Mouse (Mus musculus) layer of hippocampus, adult 2 months (tissue): Measurements from ENCODE around the gene Trmt6. TPM values are rescaled to one million over a fixed set of nuclear protein-coding genes. Genes with fewer than 3 reads are reported as not detected.

Experiments
- DNase-seq, 2 experiments: peaks; one replicate each; pipeline ENCODE4 v3.0.0; 2022; ENCODE audit warnings: low spot score in 2 of 2
- H3K27ac ChIP-seq: fragments of 200-600 bp; 2 replicates; pipeline ENCODE4 v1.8.1; 2022
- H3K4me3 ChIP-seq: fragments of 200-600 bp; 2 replicates; pipeline ENCODE4 v1.8.1; 2022; ENCODE audit warnings: mild to moderate bottlenecking
- CTCF ChIP-seq: fragments of 200-600 bp; conservative IDR thresholded peaks from 2 replicates; pipeline ENCODE4 v1.8.1; 2022; ENCODE audit warnings: antibody characterized with exemption, mild to moderate bottlenecking, moderate library complexity
- long read RNA-seq, 2 experiments: library from polyadenylated mRNA; stranded (forward); transcript quantifications; one replicate each; pipeline ENCODE4 v2.0.0; 2021; ENCODE audit warnings: borderline mapping rate in 2 of 2
- total RNA-seq, 2 experiments: library from RNA; stranded (reverse); gene quantifications; 2 replicates each; pipeline ENCODE4 v1.2.3; 2021

Gene Trmt6
- 10 to 100 TPM; 28.8 to 30.9 TPM for total RNA-seq
- long read RNA-seq, experiment 1, transcript Trmt6-201 (11 exons, 2,828 nt), result major isoform, 17 of 26 reads
- long read RNA-seq, experiment 1, partial matches to known transcripts, result 2 of 26 reads
- long read RNA-seq, experiment 1, other reads (novel, unspliced or antisense), result 6 of 26 reads
- long read RNA-seq, experiment 2, transcript Trmt6-201 (11 exons, 2,828 nt), result major isoform, 33 of 51 reads
- long read RNA-seq, experiment 2, partial matches to known transcripts, result 5 of 51 reads
- long read RNA-seq, experiment 2, other reads (novel, unspliced or antisense), result 13 of 51 reads

DNA sequence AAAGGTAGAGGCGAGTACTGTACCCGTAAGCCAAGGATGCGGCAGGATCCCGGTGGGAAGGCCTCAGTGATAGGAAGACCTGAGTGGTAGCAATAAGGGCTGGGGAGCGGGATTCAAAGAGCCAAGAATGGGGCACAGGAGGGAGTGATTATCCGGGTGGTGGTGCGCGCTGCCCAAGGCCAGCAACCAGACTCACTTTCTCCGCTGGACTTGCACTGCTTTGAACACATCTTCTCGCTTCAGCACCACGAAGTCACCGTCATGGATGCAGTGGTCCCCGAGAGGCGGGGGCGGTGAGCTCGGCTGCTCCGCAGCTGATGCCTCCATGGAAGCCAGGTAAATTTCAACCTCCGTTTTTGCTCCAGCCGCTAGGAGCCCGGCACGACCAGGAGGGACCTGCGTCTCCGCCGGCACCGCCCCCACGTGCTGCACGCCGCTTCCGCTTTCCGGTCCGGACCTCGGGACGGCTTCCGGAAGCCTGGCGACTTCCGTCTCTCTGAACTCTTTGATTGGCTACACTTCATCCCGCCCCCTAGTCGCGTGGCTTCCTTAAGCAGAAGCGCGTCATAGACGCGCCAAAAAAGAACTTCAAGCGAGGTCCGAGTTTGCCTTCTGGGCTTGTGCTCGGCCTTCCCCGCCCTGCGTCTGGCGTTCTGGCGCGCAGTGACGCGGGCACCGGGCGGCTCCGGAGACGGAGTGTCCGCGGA, at the start of gene Trmt6, which contains the start of gene Mcm8:
Trmt6 (minus strand) TSS at position 448 of the 707 bp plus-strand sequence.
Mcm8 (plus strand) TSS at position 534 of the 707 bp plus-strand sequence.
- H3K4me3 ChIP-seq, result peak within 1 kb of the TSS; percentile 98
- peak within 1 kb of the TSS; percentile 63 for H3K27ac ChIP-seq
- peak; percentile 66 for TF ChIP-seq CTCF
- DNase-seq, result peak; percentile 87 to 92

DNA sequence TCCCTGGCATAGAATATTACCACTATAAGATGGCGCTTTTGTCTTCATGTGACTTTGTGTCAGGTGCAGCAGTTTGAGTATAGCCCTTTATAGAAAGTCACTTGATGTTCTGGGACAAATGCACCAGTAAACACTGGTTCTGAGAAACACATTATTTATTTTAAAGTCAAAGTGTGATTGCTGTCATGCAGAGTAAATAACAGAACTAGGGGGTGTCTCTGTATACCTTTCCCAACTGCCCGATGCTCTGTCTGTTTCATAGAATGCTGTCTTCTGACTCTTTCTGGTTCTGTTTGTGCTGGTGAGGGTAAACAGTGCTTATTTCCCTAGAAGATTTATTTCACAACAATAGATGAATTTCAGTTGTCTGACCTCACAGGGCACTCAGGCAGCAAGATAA, 47.5 kb upstream of the Trmt6 start:
- TF ChIP-seq CTCF, result no peak

DNA sequence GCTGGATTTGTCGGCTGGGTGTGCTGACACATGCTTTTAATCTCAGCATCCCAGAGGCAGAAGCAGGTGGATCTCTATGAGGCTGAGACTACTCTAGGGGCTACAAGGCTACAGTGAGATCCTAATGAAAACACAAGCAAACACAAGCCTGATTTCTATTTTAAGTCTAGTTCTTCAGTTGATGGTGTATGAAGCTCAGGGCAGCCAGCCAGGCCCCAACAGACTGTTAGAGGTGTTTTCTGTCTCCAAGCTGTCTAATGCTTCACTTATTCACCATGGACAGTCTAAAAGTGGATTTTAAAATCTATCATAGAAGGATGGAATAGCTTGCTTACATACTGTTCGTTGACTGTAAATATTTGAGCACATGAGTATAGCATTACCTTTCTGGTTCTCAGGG, 45.6 kb upstream of the Trmt6 start:
- TF ChIP-seq CTCF, result no peak
- DNase-seq, result no peak

More for the DNA sequence above, 47.5 kb upstream of the Trmt6 start:
- no peak overlapping the region for H3K27ac ChIP-seq
- no peak overlapping the region for H3K4me3 ChIP-seq
- DNase-seq, result no peak

GRCm38 (mm10) chr2:132860435-132860834, 44.6 kb upstream of the Trmt6 start:
- no peak for TF ChIP-seq CTCF
- no peak for DNase-seq
- Histone ChIP-seq H3K4me3 (no peak overlapping the region), H3K27ac (peak overlapping the region; percentile 6; the same call in 1 of the 2 replicates)

More for the DNA sequence above, 45.6 kb upstream of the Trmt6 start:
- Histone ChIP-seq H3K27ac (peak overlapping the region; percentile 49; the same call in 1 of the 2 replicates), H3K4me3 (no peak overlapping the region)

GRCm38 (mm10) chr2:132856333-132856732, 40.5 kb upstream of the Trmt6 start:
- no peak for DNase-seq
- no peak overlapping the region for H3K4me3 ChIP-seq
- H3K27ac ChIP-seq, result no peak overlapping the region
- TF ChIP-seq CTCF, result no peak

DNA sequence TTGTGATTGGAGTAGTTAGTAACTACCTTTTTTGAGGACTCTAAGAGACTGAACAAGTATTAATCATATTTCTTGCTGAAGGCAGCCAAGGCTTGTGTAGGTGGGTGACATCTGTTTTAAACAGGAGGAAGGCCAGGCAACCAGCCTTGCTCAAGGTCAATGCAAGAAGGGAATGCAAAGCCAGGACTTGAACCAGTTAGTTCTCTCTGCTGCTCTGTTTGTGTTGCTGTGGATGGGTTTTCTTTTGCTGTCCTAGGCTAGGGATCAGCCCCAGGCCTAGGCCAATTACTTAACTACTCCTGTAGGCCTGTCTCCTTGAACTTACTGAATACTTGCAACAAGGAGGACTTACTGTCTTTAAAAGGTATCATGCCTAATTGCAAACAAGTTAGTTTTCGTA, 37.2 kb upstream of the Trmt6 start:
- no peak for TF ChIP-seq CTCF
- Histone ChIP-seq H3K27ac (no peak overlapping the region), H3K4me3 (no peak overlapping the region)
- DNase-seq, result no peak

- Histone ChIP-seq H3K27ac (peak overlapping the region; percentile 61), H3K4me3 (peak overlapping the region; percentile 28; the same call in 1 of the 2 replicates)
- peak; percentile 38 to 42 for DNase-seq
- no peak for TF ChIP-seq CTCF
Measured at GRCm38 (mm10) chr2:132849141-132849540, 33.3 kb upstream of the Trmt6 start.

DNA sequence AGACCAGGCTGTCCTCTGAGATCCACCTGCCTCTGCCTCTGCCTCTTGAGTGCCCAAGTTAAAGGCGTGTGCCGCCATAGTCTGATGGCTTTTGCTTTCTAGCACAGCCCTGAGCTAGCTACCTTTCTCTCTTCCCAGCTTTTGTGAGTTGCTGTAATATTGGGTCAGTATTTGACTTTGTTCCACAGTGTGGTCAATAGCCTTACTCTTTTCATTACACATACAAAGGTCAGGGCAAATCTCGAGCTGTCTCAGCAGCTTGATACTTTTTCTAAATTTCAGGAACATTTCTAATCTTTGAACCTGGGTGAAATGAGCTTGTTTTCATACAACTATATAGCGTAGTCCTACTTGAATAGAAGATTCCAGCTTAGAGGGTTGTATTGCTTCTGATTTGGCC, 32.5 kb upstream of the Trmt6 start:
- peak overlapping the region; percentile 88 for H3K27ac ChIP-seq
- no peak for TF ChIP-seq CTCF
- no peak for DNase-seq
- H3K4me3 ChIP-seq, result peak overlapping the region; percentile 91; the same call in 1 of the 2 replicates

- TF ChIP-seq CTCF, result no peak
- no peak for DNase-seq
- Histone ChIP-seq H3K4me3 (peak overlapping the region; percentile 91), H3K27ac (peak overlapping the region; percentile 88)
Measured at GRCm38 (mm10) chr2:132847581-132847980, 31.7 kb upstream of the Trmt6 start.

DNA sequence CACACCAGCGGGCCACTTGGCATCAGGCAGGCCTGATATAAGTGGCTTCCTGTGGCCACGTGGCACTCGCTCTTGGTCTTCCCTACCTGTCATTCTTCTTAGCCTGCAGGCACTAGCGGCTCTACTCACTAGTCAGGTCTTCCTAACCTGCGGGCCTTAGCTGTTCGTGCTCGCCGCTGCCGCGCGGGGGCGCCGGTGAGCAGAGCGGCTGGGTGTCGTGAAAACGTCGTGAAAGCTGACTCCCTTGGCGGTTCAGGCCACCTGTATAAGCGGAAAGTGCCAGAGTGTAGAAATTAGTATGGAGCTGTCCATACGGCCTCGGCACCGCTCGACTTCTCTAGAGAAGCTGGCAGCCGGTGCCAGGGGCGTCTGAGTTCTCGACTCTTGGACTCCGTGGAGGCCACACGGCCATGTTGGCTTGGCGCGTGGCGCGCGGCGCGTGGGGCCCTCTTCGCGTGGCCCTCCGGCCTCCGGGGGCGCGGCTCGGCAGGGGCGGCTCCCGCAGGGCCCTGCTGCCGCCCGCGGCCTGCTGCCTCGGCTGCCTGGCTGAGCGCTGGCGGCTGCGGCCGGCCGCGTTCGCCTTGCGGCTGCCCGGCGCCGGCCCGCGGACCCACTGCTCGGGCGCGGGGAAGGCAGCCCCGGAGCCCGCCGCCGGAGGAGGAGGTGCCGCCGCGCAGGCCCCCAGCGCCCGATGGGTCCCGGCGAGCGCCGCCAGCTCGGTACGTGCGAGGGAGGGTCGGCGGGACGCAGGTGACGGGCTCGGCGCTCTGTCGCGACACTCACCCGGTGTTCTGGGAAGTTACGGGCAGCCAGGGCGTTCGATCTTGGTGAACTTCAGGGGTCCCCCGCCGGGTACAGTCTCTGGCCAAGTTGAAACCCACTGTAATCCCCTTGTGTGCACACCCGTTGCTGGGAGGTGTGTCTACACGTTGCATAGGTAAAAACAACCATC, 30.8 kb upstream of the Trmt6 start, which contains the start of gene Crls1:
Crls1 (plus strand) TSS at position 260 of the 952 bp plus-strand sequence.
- DNase-seq, result peak; percentile 93 to 99
- H3K4me3 ChIP-seq, result peak within 1 kb of the TSS; percentile 91
- TF ChIP-seq CTCF, result peak; percentile 100
- H3K27ac ChIP-seq, result peak within 1 kb of the TSS; percentile 88

GRCm38 (mm10) chr2:132841071-132841470, 25.2 kb upstream of the Trmt6 start:
- Histone ChIP-seq H3K4me3 (no peak overlapping the region), H3K27ac (no peak overlapping the region)
- no peak for TF ChIP-seq CTCF
- no peak for DNase-seq

GRCm38 (mm10) chr2:132802976-132803375, 12.9 kb downstream of the Trmt6 start:
- Histone ChIP-seq H3K27ac (no peak overlapping the region), H3K4me3 (no peak overlapping the region)
- no peak for TF ChIP-seq CTCF
- no peak for DNase-seq

DNA sequence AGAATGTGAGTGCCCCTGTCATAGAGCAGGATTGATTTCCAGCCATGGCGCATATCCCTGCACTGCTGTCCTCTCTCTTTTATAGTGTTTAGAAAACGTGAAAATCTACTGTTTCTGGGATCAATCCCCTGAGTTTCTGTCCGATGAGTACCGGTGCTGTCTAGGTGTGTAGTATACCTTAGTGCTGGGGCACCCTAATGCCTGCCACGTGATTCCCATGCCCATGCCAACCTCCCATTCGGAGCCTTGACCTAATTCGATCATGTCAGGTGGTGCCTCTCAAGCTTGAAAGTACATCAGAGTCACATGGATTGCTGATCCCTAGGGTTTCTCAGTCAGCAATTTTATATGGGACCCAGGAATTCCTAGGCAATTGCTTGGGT, 21.7 kb downstream of the Trmt6 start:
- no peak overlapping the region for H3K27ac ChIP-seq
- no peak for TF ChIP-seq CTCF
- H3K4me3 ChIP-seq, result no peak overlapping the region
- DNase-seq, result no peak
